Mouse (Mus musculus): ENCODE measurements around the gene Frat1.

DNA sequence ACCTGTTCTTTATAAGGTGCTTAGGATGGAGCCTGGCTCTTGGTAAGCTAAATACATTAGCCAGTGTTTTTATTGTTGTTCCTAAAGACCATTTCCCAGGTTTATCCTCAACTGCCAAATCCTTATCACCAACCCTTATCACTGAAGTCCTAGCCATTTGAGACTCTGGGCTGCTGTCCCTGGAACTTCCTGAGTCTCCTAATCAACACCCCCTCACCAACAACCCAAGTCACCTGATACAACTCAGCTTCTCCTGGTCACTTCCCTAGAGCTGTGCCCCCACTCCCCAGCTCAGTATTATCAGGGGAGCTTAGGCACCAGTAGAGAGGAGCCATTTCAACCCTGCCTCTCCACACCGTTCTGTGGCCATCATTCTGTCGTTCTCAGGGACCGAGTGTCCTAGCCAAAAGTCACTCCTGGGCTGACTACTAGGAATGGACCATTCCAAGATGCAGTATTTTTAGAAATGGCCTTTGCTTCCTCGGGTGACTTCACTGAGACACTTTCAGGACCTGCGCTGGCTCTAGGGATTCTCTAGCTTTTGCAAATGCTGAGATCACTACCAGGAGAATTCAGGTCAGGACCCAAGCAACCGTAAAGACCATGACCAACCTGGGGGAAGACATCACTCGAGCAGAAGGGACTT lies 11.5 kb downstream of the Frat1 start:
- TF ChIP-seq TAL1 (IDR thresholded peaks at IDR 0.05; ENCODE audit: low read length) (no peak), GATA1 (IDR thresholded peaks at IDR 0.05; ENCODE audit: low read length) (no peak)

All from erythroblast, embryonic 14.5 days (primary cell).